Mouse (Mus musculus): ENCODE data around the gene Kcns1.

Kcns1 gene

GRCm38 (mm10) chr2:164168571-164168946 lies 2.4 kb downstream of the Kcns1 start:
- DNase-seq: no peak

GRCm38 (mm10) chr2:164167752-164168570 lies 3.0 kb downstream of the Kcns1 start:
- no peak for DNase-seq

GRCm38 (mm10) chr2:164164941-164165340 lies 6.0 kb downstream of the Kcns1 start:
- DNase-seq: no peak

- no peak for DNase-seq
These were observed 9.3 kb downstream of the Kcns1 start for GRCm38 (mm10) chr2:164161515-164162055.

DNA sequence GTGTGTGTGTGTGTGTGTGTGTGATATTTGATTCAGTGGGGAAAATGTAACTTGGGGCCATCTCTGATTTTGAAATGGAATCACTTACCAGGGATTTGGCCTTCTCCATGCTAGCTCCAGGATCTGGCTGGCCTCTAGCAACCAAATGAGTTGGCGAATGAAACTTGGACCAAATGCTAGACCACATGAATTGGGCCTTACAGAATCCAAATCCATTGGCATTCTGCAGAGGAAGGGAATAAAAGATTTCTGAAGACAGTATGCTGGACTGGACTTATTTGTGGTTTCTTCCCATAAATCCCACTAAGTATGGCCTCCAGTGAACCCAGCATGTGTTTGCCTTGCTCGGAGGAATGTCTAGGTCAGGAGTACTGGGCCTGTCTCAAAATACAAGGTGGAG lies 12.1 kb downstream of the Kcns1 start:
- no peak for DNase-seq

DNA sequence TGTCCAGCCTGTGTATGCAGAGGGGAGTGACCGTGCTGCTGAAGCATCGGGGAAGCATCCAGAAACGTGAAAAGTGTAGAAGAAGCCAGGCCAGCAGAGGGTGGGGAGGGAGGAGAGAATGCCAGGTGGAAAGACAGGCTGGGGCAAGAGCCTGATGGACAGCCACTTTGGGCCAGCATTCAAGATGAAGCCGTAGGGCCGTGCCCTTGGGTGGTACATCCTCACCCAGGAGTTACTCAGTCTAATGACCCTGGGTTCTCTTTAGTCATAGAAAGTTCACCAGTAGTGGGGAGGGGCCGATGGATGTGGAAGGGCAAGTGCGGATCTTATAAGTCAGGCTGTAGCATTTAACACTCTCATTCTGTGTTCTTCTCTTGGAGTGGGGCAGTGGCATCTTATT lies 14.8 kb downstream of the Kcns1 start:
- DNase-seq: no peak

- DNase-seq: peak; percentile 73
These were observed 16.9 kb downstream of the Kcns1 start for GRCm38 (mm10) chr2:164154007-164154406.

GRCm38 (mm10) chr2:164152341-164152740 lies 18.6 kb downstream of the Kcns1 start:
- DNase-seq: no peak

- no peak for DNase-seq
These were observed 20.7 kb downstream of the Kcns1 start for GRCm38 (mm10) chr2:164150086-164150760.

DNA sequence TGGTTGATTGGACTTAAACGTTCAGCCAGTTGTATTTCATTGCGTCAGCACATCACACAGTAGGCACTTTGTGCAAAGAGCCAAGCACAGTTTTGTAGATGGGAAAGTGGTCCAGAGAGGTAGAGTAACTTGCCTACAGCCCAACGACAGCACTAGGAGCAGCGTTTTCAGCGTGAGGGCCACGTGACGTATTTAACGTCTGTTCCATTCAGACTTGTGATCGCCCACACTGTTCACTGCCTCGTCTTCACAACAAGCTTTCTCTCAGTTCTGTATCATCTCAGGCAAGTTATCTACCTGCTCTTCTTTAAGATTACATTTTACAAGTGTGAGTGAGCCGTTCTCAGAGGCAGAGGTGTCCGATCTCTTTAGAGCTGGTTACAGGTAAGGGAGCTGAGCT lies 24.4 kb downstream of the Kcns1 start:
- DNase-seq: no peak

- DNase-seq: no peak
These were observed 26.4 kb downstream of the Kcns1 start for GRCm38 (mm10) chr2:164144541-164144940.

- DNase-seq: no peak
These were observed 26.9 kb downstream of the Kcns1 start for GRCm38 (mm10) chr2:164144025-164144424.

GRCm38 (mm10) chr2:164142021-164142420 lies 28.9 kb downstream of the Kcns1 start:
- no peak for DNase-seq

DNA sequence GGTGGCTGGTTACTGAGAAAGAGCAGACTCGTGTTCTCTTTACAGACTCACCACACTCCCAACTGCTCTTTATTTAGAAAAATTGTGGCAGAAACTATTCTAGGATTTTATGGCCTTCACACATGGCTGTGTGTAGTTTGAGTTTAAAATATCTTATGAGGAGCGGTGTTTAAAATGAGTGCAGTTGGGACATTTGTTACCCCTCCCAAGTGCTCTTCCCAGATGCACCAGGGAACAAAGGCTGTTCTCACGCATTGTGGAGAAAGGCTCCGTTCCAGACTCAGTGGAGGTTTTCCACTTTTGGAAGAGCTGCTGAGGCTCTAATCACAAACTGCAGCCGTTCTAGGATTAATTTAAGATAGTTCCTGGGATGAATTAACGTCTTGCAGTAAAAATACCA lies 33.2 kb downstream of the Kcns1 start:
- DNase-seq: no peak

GRCm38 (mm10) chr2:164136393-164136792 lies 34.5 kb downstream of the Kcns1 start:
- DNase-seq: no peak

GRCm38 (mm10) chr2:164135367-164135766 lies 35.5 kb downstream of the Kcns1 start:
- no peak for DNase-seq

- DNase-seq: no peak
These were observed 36.4 kb downstream of the Kcns1 start for GRCm38 (mm10) chr2:164134563-164134962.

GRCm38 (mm10) chr2:164131586-164131985 lies 39.3 kb downstream of the Kcns1 start:
- DNase-seq: no peak

GRCm38 (mm10) chr2:164128576-164129411 lies 42.1 kb downstream of the Kcns1 start:
- DNase-seq: no peak

DNA sequence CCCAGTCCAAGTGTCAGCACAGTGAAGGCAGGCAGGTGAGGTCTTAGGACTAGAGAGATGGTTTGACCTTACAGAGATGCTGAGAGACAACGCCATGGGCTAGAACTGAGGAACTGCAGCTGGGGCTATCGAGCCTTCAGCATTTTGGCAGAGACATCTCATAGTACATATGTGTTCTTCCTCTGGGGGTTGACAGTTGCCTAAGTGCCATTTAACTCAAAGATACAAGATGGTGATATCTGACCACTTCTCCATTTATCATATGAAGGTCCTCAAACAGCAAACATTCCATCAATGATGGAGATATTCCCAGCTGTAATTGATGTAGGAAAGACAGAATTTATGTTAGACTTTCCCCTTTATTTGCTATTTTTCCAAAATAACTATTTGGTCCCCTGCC lies 43.6 kb downstream of the Kcns1 start:
- DNase-seq: no peak

DNA sequence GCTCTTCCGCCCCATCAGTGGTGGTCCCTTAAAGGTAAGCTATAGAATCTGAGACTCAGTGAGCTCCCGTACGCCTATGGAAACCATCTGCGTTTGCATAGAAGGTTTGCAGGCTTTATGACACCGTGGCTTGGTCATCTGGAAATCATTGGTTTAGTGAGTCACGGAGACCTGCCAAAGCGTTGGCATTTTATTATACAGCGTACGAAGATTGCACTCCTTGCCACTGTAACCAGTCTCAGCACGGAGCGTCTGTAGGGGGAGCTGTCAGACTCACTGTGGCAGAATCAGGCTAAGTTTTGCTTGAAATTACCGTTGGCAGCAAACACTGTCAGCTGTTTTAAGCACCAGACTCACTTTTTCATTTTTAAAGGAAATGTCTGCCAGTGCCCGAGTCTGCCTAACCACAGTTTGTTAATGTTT lies 44.4 kb downstream of the Kcns1 start:
- DNase-seq: peak; percentile 26

- DNase-seq: no peak
These were observed 47.6 kb downstream of the Kcns1 start for GRCm38 (mm10) chr2:164123169-164123766.

DNA sequence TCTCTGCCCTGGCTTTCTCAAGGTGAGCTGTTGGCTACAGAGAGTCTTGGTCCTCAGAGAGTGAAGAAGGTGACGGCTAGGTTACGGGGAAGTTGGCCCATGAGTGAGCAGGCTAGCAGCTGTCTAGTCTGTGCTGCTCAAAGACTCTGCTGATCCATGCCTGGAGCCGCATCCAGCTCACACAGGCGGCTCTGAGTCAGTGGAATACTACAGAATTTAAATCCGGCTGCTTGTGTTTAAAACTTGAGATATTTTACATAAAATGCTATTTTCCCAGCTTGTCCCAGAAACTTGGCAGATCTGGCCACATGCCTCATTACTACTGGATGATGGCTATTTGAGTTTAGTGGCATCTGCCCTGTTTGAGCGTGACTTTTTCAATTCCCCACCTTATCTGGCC lies 51.4 kb downstream of the Kcns1 start:
- DNase-seq: no peak
